27 mouse cellular contexts compared by ENCODE assay signal in genomic region chr2:145920941-145921650, GRCm38 (mm10). TPM values are rescaled to one million over a fixed set of nuclear protein-coding genes. Genes with fewer than 3 reads are reported as not detected.
DNase-seq lines count a peak whose midpoint lies in the region; ATAC-seq and TF ChIP-seq lines count a peak whose summit lies in the region.
"Had no signal": no experiment of that assay in that cellular context is flagged by ENCODE, and none has a peak within 500 bp of the region (broad histone marks: within the 10 kb centered on the region; RNA-seq: fewer than 3 reads in every experiment).

No protein-coding gene starts in this region.

- ATAC-seq in liver, embryonic 12.5 days = peak; percentile 30; the same call in 1 of the 2 replicates
- no peak for ATAC-seq in liver, embryonic 11.5 days (replicated peaks; ENCODE audit: low FRiP score)
- ATAC-seq in megakaryocyte progenitor cell, adult 5-6 weeks (replicated peaks; ENCODE audit: poor library complexity) = peak; percentile 60
- no peak for ATAC-seq in activated CD4-positive, CD25-positive, alpha-beta regulatory T cell, adult 4 months
- ATAC-seq: hindbrain, embryonic 16.5 days; midbrain, embryonic 13.5 days had no signal

- H3K36me3 ChIP-seq in liver, embryonic 12.5 days = peaks cover 97% of the 10 kb centered on the region
- H3K36me3 ChIP-seq in liver, embryonic 11.5 days (ENCODE audit: control insufficient read depth, insufficient read depth, low read length) = peaks cover 19% of the 10 kb centered on the region; the same call in 1 of the 2 replicates
- peaks cover 0 to 11% of the 10 kb centered on the region in 2 experiments; a peak in 2 of 4 replicates for H3K36me3 ChIP-seq in MEL (ENCODE audit: control insufficient read depth in 1 of 2, insufficient read depth in 2 of 2, low read length in 2 of 2)

- DNase-seq in gastrocnemius, adult 2 months = no peak
- no peak for DNase-seq in gastrocnemius, postnatal 14 days
- no peak for DNase-seq in liver, embryonic 11.5 days (ENCODE audit: low spot score)
- DNase-seq in MEL (ENCODE audit: low read depth, low spot score) = peak; percentile 35
- DNase-seq in embryo, embryonic 9.5 days (ENCODE audit: extremely low spot score) = no peak
- DNase-seq: adrenal gland, adult 8-10 months; B cell, adult 2 months; cerebellum, adult 11-12 months; cerebellum, postnatal 36 days; heart, postnatal 36 days; kidney, adult 8-10 months; lung, postnatal 36 days; retina, postnatal 1 day had no signal

- no peak for TF ChIP-seq POLR2A in MEL (IDR thresholded peaks at IDR 0.05; ENCODE audit: control insufficient read depth in 1 of 2, insufficient read depth in 1 of 2, low read depth in 1 of 2, low read length in 2 of 2, poor library complexity in 1 of 2)

- 83% methylated on average over 8 of the region's 8 CpGs for WGBS in liver, embryonic 12.5 days (ENCODE audit: insufficient replicate concordance)
- WGBS in liver, embryonic 11.5 days = 90% methylated on average over 8 of the region's 8 CpGs

- intact Hi-C loops in gastrocnemius, adult 2 months (cut with DNase I) = no loop called here
- intact Hi-C loops in gastrocnemius, postnatal 14 days (cut with DNase I; ENCODE audit: low total_unique reads) = no loop called here

- H3K79me2 ChIP-seq in MEL (ENCODE audit: control insufficient read depth, insufficient read depth, low read length, poor library complexity) = no peaks in the 10 kb centered on the region

- TF ChIP-seq RAD21 in MEL (IDR thresholded peaks at IDR 0.05; ENCODE audit: low read depth, low read length) = peak; percentile 22

- no peak overlapping the region for H3K4me3 ChIP-seq in gastrocnemius, adult 2 months
- H3K4me3 ChIP-seq in liver, embryonic 12.5 days = no peak overlapping the region
- H3K4me3 ChIP-seq in liver, embryonic 11.5 days (ENCODE audit: low read depth, low read length) = no peak overlapping the region
- H3K4me3 ChIP-seq in MEL (ENCODE audit: control insufficient read depth in 1 of 2, insufficient read depth in 1 of 2, low read depth in 2 of 2, low read length in 2 of 2) = no peak overlapping the region
- H3K4me3 ChIP-seq: embryonic facial prominence, embryonic 10.5 days; erythroblast, embryonic 14.5 days; limb, embryonic 10.5 days; midbrain, embryonic 13.5 days; myocyte had no signal

- no peak overlapping the region for H3K9ac ChIP-seq in liver, embryonic 12.5 days
- H3K9ac ChIP-seq in liver, embryonic 11.5 days (ENCODE audit: low read depth, low read length) = no peak overlapping the region
- no peak overlapping the region for H3K9ac ChIP-seq in MEL (ENCODE audit: control insufficient read depth, low read depth, low read length, poor library complexity, severe bottlenecking)
- H3K9ac ChIP-seq: liver, embryonic 14.5 days; midbrain, embryonic 13.5 days had no signal

- no peaks in the 10 kb centered on the region for H3K27me3 ChIP-seq in liver, embryonic 12.5 days (replicated peaks)
- H3K27me3 ChIP-seq in liver, embryonic 11.5 days (replicated peaks; ENCODE audit: control insufficient read depth, insufficient read depth, low read length) = no peaks in the 10 kb centered on the region
- H3K27me3 ChIP-seq in MEL (ENCODE audit: control insufficient read depth in 1 of 2, insufficient read depth in 2 of 2, low read length in 2 of 2) = no peaks in the 10 kb centered on the region
- H3K27me3 ChIP-seq: midbrain, embryonic 13.5 days had no signal

- peak; percentile 32 for TF ChIP-seq CTCF in gastrocnemius, adult 2 months (IDR thresholded peaks at IDR 0.05)
- TF ChIP-seq CTCF in MEL (IDR thresholded peaks at IDR 0.05 in 2 of 3, conservative IDR thresholded peaks at IDR 0.05 in 1 of 3; ENCODE audit: control insufficient read depth in 1 of 3, insufficient read depth in 1 of 3, low read depth in 2 of 3, low read length in 3 of 3, poor library complexity in 1 of 3, severe bottlenecking in 1 of 3) = peak in 2 of 3 experiments; percentile 47 to 53; a peak in 4 of 6 replicates

- no peak overlapping the region for H3K27ac ChIP-seq in gastrocnemius, adult 2 months
- H3K27ac ChIP-seq in liver, embryonic 12.5 days = no peak overlapping the region
- no peak overlapping the region for H3K27ac ChIP-seq in liver, embryonic 11.5 days (ENCODE audit: low read depth, low read length)
- H3K27ac ChIP-seq in MEL (ENCODE audit: control insufficient read depth, low read depth, low read length) = no peak overlapping the region
- H3K27ac ChIP-seq: embryonic facial prominence, embryonic 10.5 days; limb, embryonic 10.5 days; liver, embryonic 14.5 days; midbrain, embryonic 13.5 days had no signal

- no peak for TF ChIP-seq EP300 in MEL (IDR thresholded peaks at IDR 0.05; ENCODE audit: low read depth in 1 of 2, low read length in 2 of 2)

- no peak overlapping the region for H3K4me2 ChIP-seq in liver, embryonic 12.5 days
- no peak overlapping the region for H3K4me2 ChIP-seq in liver, embryonic 11.5 days
- H3K4me2 ChIP-seq: heart, embryonic 11.5 days; midbrain, embryonic 13.5 days had no signal

- H3K9me3 ChIP-seq in liver, embryonic 12.5 days (replicated peaks) = no peaks in the 10 kb centered on the region
- H3K9me3 ChIP-seq in liver, embryonic 11.5 days (ENCODE audit: control insufficient read depth, low read length) = no peaks in the 10 kb centered on the region
- no peaks in the 10 kb centered on the region for H3K9me3 ChIP-seq in MEL (replicated peaks; ENCODE audit: insufficient read depth, low read length)
- H3K9me3 ChIP-seq: embryonic facial prominence, embryonic 10.5 days; limb, embryonic 10.5 days; midbrain, embryonic 13.5 days had no signal

- H3K4me1 ChIP-seq in liver, embryonic 12.5 days = no peaks in the 10 kb centered on the region
- H3K4me1 ChIP-seq in liver, embryonic 11.5 days (replicated peaks; ENCODE audit: control insufficient read depth, insufficient read depth, low read length) = no peaks in the 10 kb centered on the region
- H3K4me1 ChIP-seq in MEL (ENCODE audit: control insufficient read depth in 1 of 2, insufficient read depth in 2 of 2, low read length in 2 of 2) = no peaks in the 10 kb centered on the region
- H3K4me1 ChIP-seq: embryonic facial prominence, embryonic 10.5 days; limb, embryonic 10.5 days; midbrain, embryonic 13.5 days had no signal

TF ChIP-seq in MEL, 35 proteins besides CTCF, POLR2A, EP300 and RAD21:
- no peak for TF ChIP-seq ZMIZ1 (IDR thresholded peaks at IDR 0.05; ENCODE audit: low read depth, low read length)
- 0 out of 2 replicates have a peak, but pooled peaks have one; percentile 38 for TF ChIP-seq MAX (IDR thresholded peaks at IDR 0.05; ENCODE audit: low read length)
- TF ChIP-seq MYC (IDR thresholded peaks at IDR 0.05; ENCODE audit: low read depth, low read length) = peak; percentile 72; the same call in 1 of the 2 replicates
- TF ChIP-seq SMC3 (IDR thresholded peaks at IDR 0.05; ENCODE audit: low read depth, low read length) = peak; percentile 46
- TF ChIP-seq ZC3H11A (IDR thresholded peaks at IDR 0.05; ENCODE audit: low read depth, low read length) = no peak
- TF ChIP-seq ETS1 (IDR thresholded peaks at IDR 0.05; ENCODE audit: low read depth, low read length) = no peak

RNA-seq across cellular contexts. Expression of gene Cfap61, which starts 13.5 kb away (rescaled TPM):
- total RNA-seq in gastrocnemius, adult 2 months (2021) = not detected
- total RNA-seq in gastrocnemius, postnatal 14 days (2021) = not detected
- polyA plus RNA-seq in liver, embryonic 12.5 days (2016; fragmentation: Nextera tagmentation; extraction: Ambion mirVana) = not detected in 2 replicates
- 0.10 TPM in 1 of 2 replicates, not detected in the other for polyA plus RNA-seq in liver, embryonic 11.5 days (2014; fragmentation: Nextera tagmentation; extraction: Ambion mirVana)
- not detected in 2 replicates for total RNA-seq in MEL (2012; rRNA removed)
- under 1 TPM in 1 of 2 experiments, not detected in 1; 0.13 TPM for polyA plus RNA-seq in MEL (2012; ENCODE audit: insufficient read depth in 1 of 2, insufficient read length in 2 of 2, low read depth in 1 of 2, low replicate concordance in 2 of 2, missing spikeins in 1 of 2)
- total RNA-seq in megakaryocyte progenitor cell, adult 5-6 weeks (2015) = 0.10 TPM in 1 of 2 replicates, not detected in the other
- 0.04 TPM in 1 of 2 replicates, not detected in the other for total RNA-seq in megakaryocyte progenitor cell, adult 5-6 weeks (2017)
- polyA plus RNA-seq in activated CD4-positive, CD25-positive, alpha-beta regulatory T cell, adult 4 months (2017; shearing (Covaris generic)) = not detected
- total RNA-seq: gastrocnemius, adult 8-10 months; neutrophil, adult 5-6 weeks had no signal
- polyA plus RNA-seq: erythroblast, embryonic 14.5 days; liver, embryonic 14.5 days; small intestine, adult 2 months had no signal

RNA-seq across cellular contexts. Expression of gene Crnkl1, which starts 13.7 kb away (rescaled TPM):
- 10 to 100 TPM; 13.3 to 18.0 TPM for total RNA-seq in gastrocnemius, adult 2 months (2021)
- 10 to 100 TPM; 13.1 TPM for total RNA-seq in gastrocnemius, postnatal 14 days (2021)
- 24.7 TPM in 2 replicates for polyA plus RNA-seq in liver, embryonic 12.5 days (2016; fragmentation: Nextera tagmentation; extraction: Ambion mirVana)
- 36.2 and 36.9 TPM in 2 replicates for polyA plus RNA-seq in liver, embryonic 11.5 days (2014; fragmentation: Nextera tagmentation; extraction: Ambion mirVana)
- total RNA-seq in MEL (2012; rRNA removed) = 26.9 and 30.3 TPM in 2 replicates
- polyA plus RNA-seq in MEL (2012; ENCODE audit: insufficient read depth in 1 of 2, insufficient read length in 2 of 2, low read depth in 1 of 2, low replicate concordance in 2 of 2, missing spikeins in 1 of 2) = 100 to 1,000 TPM in 1 of 2 experiments, 10 to 100 TPM in 1; 23.8 to 297 TPM
- 29.3 and 31.5 TPM in 2 replicates for total RNA-seq in megakaryocyte progenitor cell, adult 5-6 weeks (2015)
- 60.6 and 67.4 TPM in 2 replicates for total RNA-seq in megakaryocyte progenitor cell, adult 5-6 weeks (2017)
- polyA plus RNA-seq in activated CD4-positive, CD25-positive, alpha-beta regulatory T cell, adult 4 months (2017; shearing (Covaris generic)) = 10 to 100 TPM; 53.1 to 55.4 TPM

RNA-seq across cellular contexts. Expression of gene Naa20, which starts 19.2 kb away (rescaled TPM):
- 10 to 100 TPM; 53.5 to 69.1 TPM for total RNA-seq in gastrocnemius, adult 2 months (2021)
- total RNA-seq in gastrocnemius, postnatal 14 days (2021) = 10 to 100 TPM; 42.3 to 45.8 TPM
- polyA plus RNA-seq in liver, embryonic 12.5 days (2016; fragmentation: Nextera tagmentation; extraction: Ambion mirVana) = 85.9 and 92.8 TPM in 2 replicates
- 147 and 156 TPM in 2 replicates for polyA plus RNA-seq in liver, embryonic 11.5 days (2014; fragmentation: Nextera tagmentation; extraction: Ambion mirVana)
- total RNA-seq in MEL (2012; rRNA removed) = 84.1 and 88.1 TPM in 2 replicates
- polyA plus RNA-seq in MEL (2012; ENCODE audit: insufficient read depth in 1 of 2, insufficient read length in 2 of 2, low read depth in 1 of 2, low replicate concordance in 2 of 2, missing spikeins in 1 of 2) = 10 to 100 TPM in 1 of 2 experiments, not detected in 1; 86.3 TPM
- 88.0 and 96.1 TPM in 2 replicates for total RNA-seq in megakaryocyte progenitor cell, adult 5-6 weeks (2015)
- 65.8 and 67.3 TPM in 2 replicates for total RNA-seq in megakaryocyte progenitor cell, adult 5-6 weeks (2017)
- 100 to 1,000 TPM; 124 to 131 TPM for polyA plus RNA-seq in activated CD4-positive, CD25-positive, alpha-beta regulatory T cell, adult 4 months (2017; shearing (Covaris generic))

Comparison
In these comparisons a context has a peak if more than half of its experiments do, and no peak if none do; other contexts are left out.
1. ATAC-seq: peak in liver, embryonic 12.5 days (single experiment) and megakaryocyte progenitor cell, adult 5-6 weeks (single experiment); none in liver, embryonic 11.5 days (single experiment) and activated CD4-positive, CD25-positive, alpha-beta regulatory T cell, adult 4 months (single experiment).